Mouse (Mus musculus): ENCODE measurements at regions not wholly inside any gene's neighbourhood (a gene's known extent, or its start where the extent isn't known, plus 50 kb on each side); places are given as distances from the start of the nearest gene placed in this dataset.

- Histone ChIP-seq H3K27ac (ENCODE audit: insufficient read depth, low read length) (no peak overlapping the region), H3K27me3 (ENCODE audit: control insufficient read depth, insufficient read depth, low read length) (no peaks in the 10 kb centered on the region), H3K4me3 (replicated peaks; ENCODE audit: insufficient read depth, low read depth, low read length) (no peak overlapping the region), H3K4me1 (ENCODE audit: control insufficient read depth, insufficient read depth, low read length) (peaks cover 2% of the 10 kb centered on the region; the same call in 1 of the 2 replicates)
- TF ChIP-seq CTCF (IDR thresholded peaks at IDR 0.05; ENCODE audit: borderline replicate concordance, insufficient read depth, low read depth, low read length) = no peak
- TF ChIP-seq POLR2A (IDR thresholded peaks at IDR 0.05; ENCODE audit: borderline replicate concordance, insufficient read depth, low read length) = no peak
- WGBS = 94% methylated on average over 6 of the region's 6 CpGs
- no peak for DNase-seq
These were observed 71.5 kb upstream of the Btg1 start for GRCm38 (mm10) chr10:96545312-96545711.

GRCm38 (mm10) chr10:96545761-96546388 is 70.9 kb upstream of the Btg1 start:
- no peak for DNase-seq
- Histone ChIP-seq H3K4me1 (ENCODE audit: control insufficient read depth, insufficient read depth, low read length) (peaks cover 2% of the 10 kb centered on the region; the same call in 1 of the 2 replicates), H3K27me3 (ENCODE audit: control insufficient read depth, insufficient read depth, low read length) (no peaks in the 10 kb centered on the region), H3K4me3 (replicated peaks; ENCODE audit: insufficient read depth, low read depth, low read length) (no peak overlapping the region), H3K27ac (ENCODE audit: insufficient read depth, low read length) (no peak overlapping the region)
- WGBS = 89% methylated on average over 2 of the region's 2 CpGs
- no peak for TF ChIP-seq CTCF (IDR thresholded peaks at IDR 0.05; ENCODE audit: borderline replicate concordance, insufficient read depth, low read depth, low read length)
- no peak for TF ChIP-seq POLR2A (IDR thresholded peaks at IDR 0.05; ENCODE audit: borderline replicate concordance, insufficient read depth, low read length)

GRCm38 (mm10) chr10:96549651-96550050 is 67.2 kb upstream of the Btg1 start:
- 88% methylated on average over 2 of the region's 2 CpGs for WGBS
- TF ChIP-seq CTCF (IDR thresholded peaks at IDR 0.05; ENCODE audit: borderline replicate concordance, insufficient read depth, low read depth, low read length) (no peak), POLR2A (IDR thresholded peaks at IDR 0.05; ENCODE audit: borderline replicate concordance, insufficient read depth, low read length) (no peak)
- no peak for DNase-seq
- H3K27ac ChIP-seq (ENCODE audit: insufficient read depth, low read length) = no peak overlapping the region
- no peak overlapping the region for H3K4me3 ChIP-seq (replicated peaks; ENCODE audit: insufficient read depth, low read depth, low read length)
- no peaks in the 10 kb centered on the region for H3K27me3 ChIP-seq (ENCODE audit: control insufficient read depth, insufficient read depth, low read length)
- H3K4me1 ChIP-seq (ENCODE audit: control insufficient read depth, insufficient read depth, low read length) = peaks cover 2% of the 10 kb centered on the region; the same call in 1 of the 2 replicates

GRCm38 (mm10) chr10:96550266-96550665 is 66.5 kb upstream of the Btg1 start:
- no peaks in the 10 kb centered on the region for H3K27me3 ChIP-seq (ENCODE audit: control insufficient read depth, insufficient read depth, low read length)
- DNase-seq = no peak
- no peak for TF ChIP-seq CTCF (IDR thresholded peaks at IDR 0.05; ENCODE audit: borderline replicate concordance, insufficient read depth, low read depth, low read length)
- H3K4me1 ChIP-seq (ENCODE audit: control insufficient read depth, insufficient read depth, low read length) = peaks cover 2% of the 10 kb centered on the region; the same call in 1 of the 2 replicates
- H3K4me3 ChIP-seq (replicated peaks; ENCODE audit: insufficient read depth, low read depth, low read length) = no peak overlapping the region
- no peak overlapping the region for H3K27ac ChIP-seq (ENCODE audit: insufficient read depth, low read length)
- 89% methylated on average over 4 of the region's 4 CpGs for WGBS

- Histone ChIP-seq H3K4me3 (replicated peaks; ENCODE audit: insufficient read depth, low read depth, low read length) (no peak overlapping the region), H3K4me1 (ENCODE audit: control insufficient read depth, insufficient read depth, low read length) (no peaks in the 10 kb centered on the region), H3K27ac (ENCODE audit: insufficient read depth, low read length) (no peak overlapping the region), H3K27me3 (ENCODE audit: control insufficient read depth, insufficient read depth, low read length) (no peaks in the 10 kb centered on the region)
- no peak for TF ChIP-seq POLR2A (IDR thresholded peaks at IDR 0.05; ENCODE audit: borderline replicate concordance, insufficient read depth, low read length)
- no peak for TF ChIP-seq CTCF (IDR thresholded peaks at IDR 0.05; ENCODE audit: borderline replicate concordance, insufficient read depth, low read depth, low read length)
- DNase-seq = no peak
- 30% methylated on average over 2 of the region's 2 CpGs for WGBS
These were observed 59.5 kb upstream of the Btg1 start for GRCm38 (mm10) chr10:96557336-96557735.

DNA sequence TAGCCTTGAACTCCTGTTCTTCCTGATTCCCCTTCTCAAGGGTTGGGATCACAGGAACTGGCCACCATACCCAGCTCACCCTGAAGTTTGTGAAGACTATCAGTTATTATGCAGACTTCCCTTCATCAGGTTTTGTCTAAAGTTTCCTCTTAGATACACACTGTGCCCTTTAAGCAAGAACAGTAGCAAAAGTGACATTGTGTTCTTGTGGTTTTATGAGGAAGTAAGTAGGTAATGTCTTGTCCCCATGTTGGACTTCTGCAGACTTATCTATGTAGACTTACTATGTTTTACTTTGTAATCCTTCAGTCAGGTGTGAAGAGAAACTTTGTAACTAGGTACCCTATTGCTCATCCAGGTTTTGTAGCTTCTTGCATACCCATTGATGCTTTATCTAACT is 51.5 kb upstream of the Btg1 start:
- no peak for DNase-seq
- H3K27me3 ChIP-seq (ENCODE audit: control insufficient read depth, insufficient read depth, low read length) = no peaks in the 10 kb centered on the region
- no peak overlapping the region for H3K27ac ChIP-seq (ENCODE audit: insufficient read depth, low read length)
- TF ChIP-seq CTCF (IDR thresholded peaks at IDR 0.05; ENCODE audit: borderline replicate concordance, insufficient read depth, low read depth, low read length) (no peak), POLR2A (IDR thresholded peaks at IDR 0.05; ENCODE audit: borderline replicate concordance, insufficient read depth, low read length) (no peak)
- H3K4me1 ChIP-seq (ENCODE audit: control insufficient read depth, insufficient read depth, low read length) = no peaks in the 10 kb centered on the region
- no peak overlapping the region for H3K4me3 ChIP-seq (replicated peaks; ENCODE audit: insufficient read depth, low read depth, low read length)

Data from cerebellum, adult 2 months (tissue).